Mouse (Mus musculus) layer of hippocampus, adult 11-12 months (tissue): ENCODE data around the gene Limk2.

Experiments used
- DNase-seq: peaks from one replicate; pipeline ENCODE4 v3.0.0; 2022; ENCODE audit warnings: low spot score

Limk2 gene

DNA sequence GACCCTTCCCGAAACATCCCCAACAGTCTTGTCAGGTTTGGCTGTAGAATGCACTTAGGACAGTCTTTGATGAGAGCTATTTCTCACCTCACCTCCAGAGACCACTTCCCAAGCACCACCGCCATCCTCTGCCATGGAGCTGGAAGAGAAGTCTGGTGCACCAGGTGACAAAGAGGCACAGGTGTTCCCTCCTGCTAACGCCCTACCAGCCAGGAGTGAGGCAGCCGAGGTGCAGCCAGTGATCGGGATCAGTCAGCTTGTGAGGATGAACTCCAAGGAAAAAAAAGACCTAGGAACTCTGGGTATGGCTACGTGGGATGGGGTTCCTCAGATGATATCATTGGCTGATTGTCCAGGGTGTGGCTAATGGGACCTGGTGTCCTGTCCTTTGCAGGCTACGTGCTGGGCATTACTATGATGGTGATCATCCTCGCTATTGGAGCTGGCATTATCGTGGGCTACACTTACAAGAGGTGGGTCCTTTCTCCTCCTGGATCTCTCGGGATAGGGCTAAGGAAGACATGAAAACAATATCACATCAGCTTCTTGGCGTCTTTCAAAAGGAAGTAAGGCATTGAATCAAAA is 75.8 kb downstream of the Limk2 start:
- no peak for DNase-seq

DNA sequence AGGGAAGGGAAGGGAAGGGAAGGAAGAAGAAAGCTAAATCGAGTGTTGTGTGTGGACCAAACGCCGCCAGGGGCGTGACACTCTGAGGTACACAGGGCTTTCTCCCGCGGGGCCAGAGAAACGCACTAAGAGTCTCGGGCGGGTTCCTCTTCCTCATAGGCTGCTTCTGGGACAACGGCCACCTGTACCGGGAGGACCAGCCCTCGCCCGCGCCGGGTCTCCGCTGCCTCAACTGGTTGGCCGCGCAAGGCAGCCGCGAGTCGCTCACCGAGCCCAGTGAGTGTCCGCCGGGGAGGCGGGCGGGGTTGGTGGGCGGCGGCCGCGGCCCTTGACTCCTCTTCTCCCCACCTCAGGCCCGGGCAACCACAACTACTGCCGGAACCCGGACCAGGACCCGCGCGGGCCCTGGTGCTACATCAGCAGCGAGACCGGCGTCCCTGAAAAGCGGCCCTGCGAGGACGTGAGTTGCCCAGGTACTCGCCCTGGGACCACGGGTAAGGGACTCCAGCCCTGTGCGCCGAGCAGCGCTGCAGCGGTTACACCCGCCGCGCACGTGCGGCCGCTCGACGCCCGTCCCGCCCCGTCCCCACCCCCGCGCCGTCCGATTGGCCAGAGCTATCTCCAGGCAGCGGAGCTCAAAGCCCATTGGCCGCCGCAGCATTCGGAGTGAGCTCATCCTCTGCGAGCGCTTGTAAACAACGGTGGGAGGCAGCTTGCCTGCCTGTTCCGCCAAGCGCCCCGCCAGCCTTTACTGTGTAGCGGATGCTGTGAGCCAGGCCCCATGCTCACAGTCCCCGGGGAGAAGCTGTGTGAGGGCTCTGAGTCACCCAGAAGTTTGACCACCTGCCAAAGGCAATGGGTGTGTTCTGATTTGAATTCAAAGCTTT is 77.0 kb downstream of the Limk2 start:
- DNase-seq = peak; percentile 94

DNA sequence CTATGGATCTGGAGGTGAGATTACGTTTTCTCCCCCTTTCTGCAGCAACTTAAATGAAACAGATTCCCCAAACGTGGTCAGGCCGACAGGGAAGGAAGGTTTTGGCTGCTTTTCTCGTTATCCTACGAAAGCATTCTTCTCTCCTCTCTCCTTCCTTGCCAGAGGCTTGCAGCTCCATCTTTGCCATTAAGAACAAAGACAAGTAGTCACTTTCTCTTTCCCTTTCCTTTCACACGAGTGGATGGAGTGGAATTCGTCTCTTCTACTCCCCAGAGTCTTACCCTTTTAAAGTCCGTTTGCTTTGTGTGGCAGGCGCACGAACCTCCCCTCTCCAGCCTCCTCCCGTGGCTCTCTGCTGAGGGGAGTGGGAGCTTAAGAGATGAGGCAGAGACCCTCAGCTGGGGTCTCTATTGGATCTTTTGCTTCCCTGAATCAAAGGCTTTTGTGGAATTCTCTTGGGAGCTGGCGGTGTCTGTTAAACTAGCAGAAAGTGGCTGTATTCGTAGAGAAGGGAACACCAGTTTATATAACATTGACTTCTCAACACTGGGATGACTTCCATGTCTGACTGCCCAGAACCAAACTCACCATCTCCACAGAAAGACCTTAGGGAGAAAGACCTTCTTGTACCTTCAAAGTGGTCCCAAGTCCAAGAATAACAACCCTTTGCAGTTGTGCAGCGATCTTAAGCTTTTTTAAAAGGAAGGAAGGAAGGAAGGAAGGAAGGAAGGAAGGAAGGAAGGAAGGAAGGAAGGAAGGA is 77.8 kb downstream of the Limk2 start:
- DNase-seq = no peak

DNA sequence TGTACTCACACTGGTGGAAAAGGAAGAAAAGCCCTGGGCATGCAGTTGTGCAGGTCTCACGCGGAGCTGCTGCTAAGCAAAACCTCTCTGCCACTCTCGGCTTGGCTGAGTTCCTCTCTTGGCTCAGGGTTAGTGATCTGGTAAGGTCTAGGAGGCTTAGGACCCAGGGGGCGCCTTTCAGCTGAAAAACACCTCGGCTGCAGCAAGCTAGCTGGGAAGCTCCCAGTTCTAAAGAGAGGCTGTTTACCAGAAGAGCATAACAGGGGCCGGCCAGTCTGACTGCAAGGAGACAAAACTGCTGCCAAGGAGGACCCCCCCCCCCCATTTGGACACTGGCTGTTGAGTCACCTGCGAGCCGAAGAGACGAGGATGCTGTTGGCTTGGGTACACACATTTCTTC is 78.4 kb downstream of the Limk2 start:
- DNase-seq = peak; percentile 93

DNA sequence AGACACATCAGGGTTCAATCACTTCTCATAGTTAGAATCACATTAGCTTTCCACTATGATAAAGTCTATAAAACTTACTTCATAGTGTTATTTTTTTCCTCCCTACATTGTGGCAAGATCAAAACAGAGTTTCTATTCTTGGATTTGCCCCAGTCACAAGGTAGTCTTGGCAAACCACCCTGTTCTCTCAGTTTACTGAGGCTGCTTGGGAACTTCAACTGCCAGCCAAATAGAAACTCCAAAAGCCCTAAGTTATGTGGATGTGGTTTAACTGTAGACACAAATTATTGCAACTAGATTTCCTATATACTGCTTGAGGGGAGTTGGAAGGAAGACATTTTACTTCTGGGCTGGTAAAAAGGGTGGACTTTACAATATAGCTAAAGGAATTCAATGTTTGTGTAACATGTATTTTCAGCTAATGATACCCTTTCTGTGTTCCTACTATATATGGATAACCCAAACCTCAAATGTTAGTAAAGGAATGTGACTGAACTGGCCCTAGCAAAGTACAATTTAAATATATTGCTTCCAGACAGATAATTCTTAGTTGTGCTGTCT is 79.0 kb downstream of the Limk2 start, which contains the start of gene Pik3ip1:
Gene Pik3ip1 (plus strand): TSS at position 511 of the 561 bp plus-strand sequence.
- DNase-seq = no peak

DNA sequence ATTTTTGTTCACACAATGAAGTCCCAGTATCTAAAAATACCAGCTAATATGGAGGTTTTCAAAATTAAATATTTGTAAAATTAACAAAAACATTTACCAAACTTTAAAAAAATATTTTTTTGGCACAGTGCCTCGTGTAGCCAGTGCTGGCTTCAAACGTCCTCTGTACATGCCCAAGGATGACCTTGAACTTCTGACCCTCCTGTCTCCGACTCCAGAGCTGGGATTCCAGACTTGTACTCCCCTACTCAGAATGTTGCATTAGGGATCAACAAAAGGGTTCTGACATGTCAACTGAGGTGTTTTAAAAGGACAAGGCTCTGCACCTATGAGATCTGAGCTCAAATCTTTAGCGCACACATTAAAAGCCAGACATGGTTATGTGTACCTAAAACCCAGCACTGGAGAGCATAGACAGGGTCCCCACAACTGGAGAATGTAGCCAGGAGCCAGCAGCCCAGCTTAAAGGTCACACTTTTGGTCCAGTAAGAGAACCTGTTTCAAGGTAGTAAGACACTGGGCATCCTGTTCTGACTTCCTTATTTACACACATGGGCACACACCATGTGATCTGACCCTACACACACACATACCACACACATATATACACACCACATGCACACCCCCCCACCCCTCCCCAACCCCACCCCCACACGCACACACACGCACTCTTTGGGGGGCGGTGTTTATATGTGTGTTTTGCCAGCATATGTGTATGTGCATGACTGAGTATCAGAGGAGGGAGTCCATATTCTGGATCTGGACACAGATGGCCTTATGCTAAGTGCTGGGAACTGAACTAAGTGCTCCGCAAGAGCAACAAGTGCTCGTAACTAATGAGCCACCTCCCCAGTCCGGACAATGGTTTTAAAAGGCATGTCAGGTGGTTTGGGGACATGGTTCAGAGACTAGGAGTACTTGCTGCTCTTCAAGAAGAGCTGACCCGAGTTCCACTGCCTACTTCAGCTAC is 79.9 kb downstream of the Limk2 start:
- no peak for DNase-seq

DNA sequence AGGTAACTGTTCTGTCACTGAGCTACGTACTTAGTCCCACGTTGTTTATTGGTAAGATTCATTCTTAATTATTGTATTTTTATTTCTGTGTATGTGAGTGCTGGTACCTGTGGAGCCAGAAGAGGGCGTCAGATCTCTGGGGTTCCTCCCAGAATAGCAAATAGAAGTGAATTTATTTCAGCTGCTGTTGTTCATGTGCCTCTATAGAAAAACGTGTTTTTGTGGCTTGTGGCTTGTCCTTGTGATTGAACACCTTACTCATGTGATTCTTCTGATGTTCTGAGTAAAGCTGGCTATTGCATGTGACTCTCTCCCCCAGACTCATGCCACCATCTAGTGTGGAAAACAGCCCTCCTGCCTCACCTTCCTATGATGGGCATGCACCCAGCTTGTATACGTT is 80.7 kb downstream of the Limk2 start:
- no peak for DNase-seq

DNA sequence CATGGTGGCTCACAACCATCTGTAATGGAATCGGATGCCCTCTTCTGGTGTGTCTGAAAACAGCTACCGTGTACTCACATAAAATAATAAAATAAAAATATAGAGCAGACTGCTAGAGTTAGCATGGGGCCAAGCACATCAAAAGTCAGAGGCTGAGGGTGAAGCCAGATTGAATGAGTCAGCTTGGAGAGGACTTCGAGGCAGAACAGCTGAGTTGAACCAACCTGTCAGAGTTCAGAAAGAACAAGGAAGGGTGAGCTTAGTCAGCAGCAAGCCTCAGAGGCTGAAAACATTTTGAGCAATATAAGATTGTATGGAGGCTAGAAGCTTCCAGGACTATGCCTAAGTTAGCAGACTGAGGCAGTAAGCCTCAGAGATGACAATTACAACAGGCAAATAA is 90.7 kb downstream of the Limk2 start:
- DNase-seq = no peak

DNA sequence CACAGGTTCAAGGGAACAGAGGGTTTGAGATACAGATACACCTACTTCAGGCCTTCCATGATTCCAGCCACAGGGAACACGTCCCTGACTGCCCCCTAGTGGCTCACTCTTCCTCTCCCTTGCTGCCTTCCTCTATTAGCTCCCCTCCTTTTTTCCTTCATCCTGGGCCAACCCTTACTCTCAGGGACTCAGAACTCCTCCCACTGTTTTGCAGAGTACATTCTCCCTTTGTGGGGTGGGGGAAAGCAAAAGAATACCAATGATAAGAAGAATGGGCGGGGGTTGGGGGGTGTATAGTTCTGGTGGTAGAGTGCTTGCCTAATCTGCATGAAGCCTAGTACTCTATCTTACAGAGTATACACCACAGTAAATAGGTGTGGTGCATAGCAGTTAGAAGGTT is 94.8 kb downstream of the Limk2 start:
- peak; percentile 79 for DNase-seq

DNA sequence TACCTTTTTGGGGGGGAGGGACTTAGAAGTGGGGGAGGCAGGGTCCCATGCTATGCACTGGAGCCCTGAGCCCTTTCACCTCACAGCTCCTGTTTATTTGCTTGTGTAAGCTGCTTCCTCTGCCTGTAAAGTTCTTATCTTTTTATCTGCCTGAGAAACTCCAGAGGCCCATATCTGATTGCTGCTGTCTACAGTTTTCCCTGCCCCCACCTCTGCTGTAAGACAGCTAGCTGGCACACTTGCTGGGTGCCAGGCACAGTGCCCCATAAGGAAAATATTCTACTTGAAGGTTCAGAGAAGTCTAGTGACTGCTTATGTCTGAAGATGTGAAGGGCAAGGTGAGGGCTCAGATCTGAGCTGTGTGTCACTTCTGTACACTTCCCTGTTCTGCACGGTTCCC is 95.7 kb downstream of the Limk2 start:
- no peak for DNase-seq

DNA sequence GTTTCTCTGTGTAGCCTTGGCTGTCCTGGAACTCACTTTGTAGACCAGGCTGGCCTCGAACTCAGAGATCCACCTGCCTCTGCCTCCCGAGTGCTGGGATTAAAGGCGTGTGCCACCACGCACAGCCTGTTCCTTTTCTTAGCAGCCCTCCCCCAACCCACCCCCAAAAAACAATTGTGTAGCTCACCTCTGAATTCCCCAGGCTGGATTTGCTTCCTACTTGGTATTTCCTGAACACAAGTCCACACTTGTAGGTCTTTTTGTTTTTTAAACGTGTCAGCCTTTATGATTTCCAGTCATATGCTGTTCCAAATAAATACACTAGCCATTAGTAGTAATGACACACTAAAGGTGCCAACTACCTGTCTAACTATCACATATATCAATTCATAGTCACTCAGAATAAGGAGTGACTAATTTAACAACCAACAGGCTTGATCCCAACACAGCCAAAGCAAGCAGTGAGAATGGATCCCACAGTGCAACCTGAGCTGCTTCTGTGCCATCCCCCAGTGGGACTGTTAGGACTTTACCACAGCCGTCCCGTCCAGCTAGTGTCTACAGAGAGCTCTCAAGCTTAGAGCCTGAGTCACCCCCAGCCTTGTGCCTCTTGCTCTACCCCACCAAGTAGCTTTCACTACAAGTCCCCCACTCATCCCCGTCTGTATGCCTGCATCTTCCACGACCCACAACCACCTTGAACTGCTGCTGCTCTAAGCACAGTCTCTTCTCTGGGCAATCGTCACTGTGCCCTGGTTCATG is 97.2 kb downstream of the Limk2 start:
- DNase-seq = no peak

DNA sequence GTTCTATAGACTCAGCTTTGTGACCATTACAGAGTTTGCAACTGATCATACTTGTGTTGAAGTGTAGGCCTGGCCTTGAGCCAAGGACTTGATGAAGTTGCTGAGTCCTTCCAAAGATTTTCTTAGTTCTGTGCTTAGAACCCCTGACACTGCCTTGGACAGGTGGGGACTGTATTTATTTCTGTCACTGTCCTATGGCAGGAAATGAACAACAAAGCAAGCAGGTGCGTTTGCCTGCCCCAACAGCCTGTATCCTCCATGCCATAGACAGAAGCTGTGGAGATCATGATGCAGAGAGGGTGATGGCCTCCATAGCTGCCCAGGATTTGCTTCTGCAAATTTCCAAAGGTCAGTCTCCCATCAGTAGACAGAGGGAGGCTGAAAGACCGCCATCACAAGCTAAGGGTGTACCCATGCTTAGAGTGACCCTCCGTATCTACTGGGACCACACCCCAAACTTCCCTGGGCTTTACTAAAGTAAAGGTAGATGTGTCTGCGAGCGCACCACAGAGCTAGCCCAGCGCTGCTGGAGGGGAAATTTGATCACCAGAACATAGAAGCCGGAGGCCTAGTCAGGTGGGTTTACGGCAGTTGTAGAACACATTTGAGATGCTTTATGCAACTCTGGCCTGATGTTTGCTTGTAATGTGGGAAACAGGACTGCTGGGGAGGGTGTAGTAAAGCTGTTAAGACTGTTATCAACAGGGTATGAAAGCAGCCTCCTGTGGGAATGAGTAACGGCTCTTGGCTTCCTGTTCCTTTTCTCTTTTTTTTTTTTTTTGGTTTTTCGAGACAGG is 98.0 kb downstream of the Limk2 start:
- DNase-seq = no peak

DNA sequence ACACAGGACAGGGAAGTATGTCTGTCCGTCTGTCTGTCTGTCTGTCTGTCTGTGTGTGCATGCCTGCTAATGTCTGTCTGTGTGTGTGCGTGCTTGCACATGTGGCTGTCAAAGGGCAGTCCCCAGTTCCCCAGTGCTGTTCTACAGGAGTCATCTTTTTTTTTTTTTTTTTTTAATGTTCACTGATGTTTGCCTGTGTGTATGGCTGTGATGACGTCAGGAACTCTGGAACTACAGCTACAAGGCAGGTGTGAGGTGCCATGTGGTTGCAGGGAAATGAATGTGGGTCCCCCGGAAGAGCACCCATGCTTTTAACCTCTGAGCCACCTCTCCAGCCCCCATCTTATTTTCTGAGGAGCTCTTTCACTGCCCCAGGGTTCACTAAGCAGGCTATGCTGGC is 99.1 kb downstream of the Limk2 start:
- DNase-seq = no peak

DNA sequence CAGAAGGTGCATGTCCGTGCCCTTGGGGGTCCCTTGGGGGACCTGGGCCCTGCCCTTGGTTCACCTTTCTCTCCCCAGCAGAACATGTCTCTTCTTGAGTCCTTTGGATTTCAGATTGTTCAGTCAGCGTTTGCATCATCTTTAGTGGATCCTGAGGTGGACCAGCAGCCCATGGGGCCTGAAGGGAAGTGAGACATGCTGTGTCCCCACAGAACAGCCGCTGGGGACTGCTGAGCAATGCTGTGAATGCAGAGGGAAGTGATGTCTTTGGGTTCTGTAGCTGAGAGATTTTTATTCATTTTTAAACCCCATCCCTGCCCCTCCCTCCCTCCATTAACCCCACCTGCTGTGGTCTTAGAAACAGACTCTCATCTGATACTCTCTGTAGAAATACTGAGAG is 101.1 kb downstream of the Limk2 start:
- no peak for DNase-seq

DNA sequence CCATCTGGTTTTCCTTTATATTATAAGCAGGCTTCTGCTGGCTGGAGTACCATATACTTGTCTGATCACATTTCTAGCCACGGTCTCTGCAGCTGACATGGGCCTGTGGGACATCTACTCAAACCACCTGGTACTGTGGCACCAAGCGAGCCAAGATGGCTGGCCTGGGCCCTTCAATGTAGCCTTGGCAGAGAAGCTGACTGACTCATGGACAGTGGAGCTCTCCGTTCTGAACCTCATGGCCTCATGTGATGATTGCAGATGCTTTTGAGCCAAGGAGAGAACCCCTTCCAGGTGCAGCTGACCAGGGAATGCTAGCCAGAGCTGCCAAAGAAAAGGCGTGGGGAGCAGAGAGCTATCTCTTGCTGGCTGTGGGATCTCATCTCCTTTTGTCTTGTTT is 103.2 kb downstream of the Limk2 start:
- no peak for DNase-seq

DNA sequence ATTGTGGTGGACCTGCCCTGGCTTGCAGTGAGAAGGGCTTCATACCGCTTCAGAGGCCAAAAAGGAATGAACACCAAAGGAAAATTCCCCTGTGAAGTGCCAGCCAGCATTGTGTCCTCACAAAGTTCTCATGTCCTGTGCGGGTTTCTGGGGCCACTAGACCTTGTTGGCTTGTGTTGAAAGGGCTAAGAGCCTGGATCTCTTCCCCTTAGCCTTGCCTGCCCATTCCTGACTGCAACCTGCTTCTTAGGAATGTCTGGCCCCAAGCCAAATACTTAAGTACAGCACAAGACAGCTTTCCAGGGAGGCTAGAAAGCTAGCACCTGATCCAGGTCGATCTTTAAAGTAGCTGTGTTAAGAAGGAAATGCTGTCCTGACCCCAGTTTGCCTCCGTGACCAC is 106.2 kb downstream of the Limk2 start:
- DNase-seq = no peak

DNA sequence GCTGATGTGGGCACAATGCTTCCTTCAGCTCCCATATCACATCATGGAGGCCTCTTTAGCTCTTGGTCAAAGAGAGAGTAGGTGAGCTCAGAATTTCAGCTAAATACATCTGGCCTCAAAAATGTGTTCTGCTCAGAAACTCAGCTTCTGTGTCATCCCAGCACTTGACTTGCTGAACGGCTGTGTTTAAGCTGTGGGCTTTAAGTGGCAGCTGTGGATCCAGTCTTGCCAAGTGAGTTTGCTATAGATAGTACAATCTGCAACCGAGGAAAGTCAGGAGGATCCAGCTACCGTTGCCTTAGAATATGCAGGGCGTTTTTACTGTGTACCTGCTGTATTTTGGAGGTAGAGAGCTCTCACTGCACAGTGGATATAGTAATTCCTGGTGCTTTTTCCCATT is 106.6 kb downstream of the Limk2 start:
- DNase-seq = no peak

DNA sequence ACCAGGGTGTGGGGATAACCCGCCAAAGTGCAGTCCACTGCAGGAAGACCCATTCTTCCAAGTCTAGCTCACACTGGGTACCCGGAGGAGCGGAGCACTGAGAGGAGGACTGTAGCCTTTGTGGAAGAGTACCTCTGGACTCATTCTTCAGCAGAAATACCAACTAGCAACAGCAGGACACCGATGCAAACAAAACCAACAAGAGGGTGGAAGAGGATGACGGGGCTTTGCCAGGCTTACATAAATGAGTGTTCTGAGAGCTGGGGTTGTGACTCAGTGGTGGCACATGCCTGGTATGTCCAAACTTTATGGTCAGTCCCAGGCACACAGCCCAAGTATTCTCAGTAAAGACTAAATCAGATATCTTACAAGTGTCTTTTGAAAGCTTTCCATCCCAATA is 107.9 kb downstream of the Limk2 start:
- DNase-seq = no peak

DNA sequence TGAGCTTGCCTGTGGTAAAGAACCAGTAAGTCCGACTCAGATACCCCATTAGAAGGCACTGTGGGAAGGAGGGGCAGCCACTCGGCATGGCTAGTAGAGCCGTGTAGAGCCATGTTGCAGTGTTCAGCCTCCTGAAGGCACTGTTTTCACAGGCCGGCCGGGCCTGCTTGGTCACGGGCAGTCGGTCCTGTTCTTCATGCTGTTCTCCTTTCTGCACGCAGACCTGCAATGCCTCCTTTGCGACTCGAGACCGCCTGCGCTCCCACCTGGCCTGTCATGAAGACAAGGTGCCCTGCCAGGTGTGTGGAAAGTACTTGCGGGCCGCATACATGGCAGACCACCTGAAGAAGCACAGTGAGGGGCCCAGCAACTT is 110.2 kb downstream of the Limk2 start:
- DNase-seq = no peak
